Mouse (Mus musculus) cerebellum, adult 18-20 months (tissue): Measurements from ENCODE around the gene Adra2a.

Source experiments
- DNase-seq, 2 experiments: peaks; one replicate each; pipeline ENCODE4 v3.0.0; 2021

Gene Adra2a

DNA sequence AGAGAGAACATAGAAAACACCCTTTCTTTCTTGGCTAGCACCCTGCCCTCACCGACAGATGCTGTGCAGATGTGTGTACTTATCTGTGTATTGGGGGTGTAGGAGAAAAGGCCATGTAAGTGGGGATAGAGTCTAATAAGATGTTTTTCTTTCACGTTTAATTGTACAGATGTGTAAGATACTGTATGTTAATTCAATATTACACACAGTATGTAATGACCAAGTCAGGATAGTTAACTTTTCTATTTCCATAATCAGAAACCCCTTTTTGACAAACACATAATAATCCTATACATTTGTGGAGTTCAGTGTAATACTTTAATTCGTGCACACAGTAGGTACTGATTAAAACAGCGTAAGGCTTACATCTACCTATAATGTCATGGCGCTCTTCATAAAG lies at the start of gene Adra2a:
Gene Adra2a, plus strand, starts transcription at position 301 of the 400 bp plus-strand sequence.
- DNase-seq: no peak

DNA sequence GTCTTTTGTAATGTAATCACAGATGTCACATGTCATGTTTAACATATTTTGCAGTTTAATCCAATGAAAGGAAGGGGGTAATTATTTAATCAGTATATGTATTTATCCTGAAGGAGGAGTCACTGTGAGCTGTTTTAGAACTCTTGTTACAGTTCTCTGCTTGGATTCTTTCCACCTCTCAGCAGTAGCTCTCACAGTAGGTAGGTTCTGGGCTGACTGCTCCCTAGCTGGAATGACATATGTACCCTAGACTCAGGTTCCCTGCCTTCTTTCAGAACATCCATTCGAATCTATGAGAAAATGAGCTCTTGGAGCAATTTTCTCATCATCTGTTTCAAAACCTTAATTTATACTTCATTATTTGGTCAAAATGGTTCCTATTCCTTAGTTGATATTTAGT lies 49.7 kb upstream of the Adra2a start:
- DNase-seq: peak; percentile 19 to 33

DNA sequence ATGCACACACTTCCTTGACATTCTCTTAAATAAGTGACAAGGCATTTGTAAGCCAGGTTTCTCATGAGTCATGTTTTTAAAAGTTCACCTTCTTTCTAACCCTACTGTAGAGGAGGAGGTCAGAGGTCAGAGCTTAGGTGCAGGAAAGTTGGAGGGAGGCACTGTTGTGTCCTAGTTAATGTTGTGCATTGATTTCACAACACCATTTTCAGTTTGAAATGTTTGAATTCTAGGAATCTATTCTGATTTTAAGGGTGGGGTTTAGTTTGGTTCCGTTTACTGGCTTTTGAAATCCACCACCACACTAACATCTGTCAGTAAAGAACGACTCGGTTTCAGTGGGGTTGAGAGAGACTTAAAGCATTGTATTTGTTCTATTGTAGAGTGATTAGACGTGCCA lies 33.0 kb upstream of the Adra2a start:
- no peak for DNase-seq

DNA sequence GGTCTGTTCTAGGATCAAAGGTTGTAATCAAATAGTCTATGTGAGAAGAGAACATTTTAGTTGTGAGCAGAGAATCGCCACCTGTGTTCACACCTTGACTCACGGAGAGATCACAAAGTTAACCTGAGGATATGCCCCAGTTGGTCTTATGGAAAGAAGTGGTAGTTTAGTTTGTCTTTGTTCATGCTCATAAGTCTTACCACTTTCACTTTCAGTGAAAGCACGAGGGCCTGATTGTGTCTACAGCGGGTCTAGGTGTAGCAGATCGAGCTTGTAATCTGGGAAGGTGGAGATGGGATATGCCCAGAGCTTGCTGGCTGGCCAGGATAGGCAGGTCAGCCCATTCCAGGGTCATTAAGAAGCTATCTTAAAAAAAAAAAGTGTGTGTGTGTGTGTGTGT lies 29.0 kb upstream of the Adra2a start:
- no peak for DNase-seq

DNA sequence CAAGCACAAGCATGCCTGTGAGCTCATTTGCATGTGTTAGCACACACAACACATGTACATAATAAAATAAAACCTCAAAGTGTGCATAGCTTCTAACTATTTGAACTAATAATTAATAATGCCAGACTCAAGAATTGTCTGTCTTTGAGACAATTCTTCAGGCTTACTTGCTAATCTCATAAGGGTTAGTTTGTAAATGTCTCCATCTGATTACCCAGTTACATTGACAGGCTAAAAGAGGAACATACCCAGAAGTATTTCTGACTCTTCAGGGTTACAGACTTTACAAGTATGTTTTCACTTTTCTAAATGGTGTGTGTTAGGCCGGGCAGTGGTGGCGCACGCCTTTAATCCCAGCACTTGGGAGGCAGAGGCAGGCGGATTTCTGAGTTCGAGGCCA lies 28.4 kb upstream of the Adra2a start:
- DNase-seq: no peak

DNA sequence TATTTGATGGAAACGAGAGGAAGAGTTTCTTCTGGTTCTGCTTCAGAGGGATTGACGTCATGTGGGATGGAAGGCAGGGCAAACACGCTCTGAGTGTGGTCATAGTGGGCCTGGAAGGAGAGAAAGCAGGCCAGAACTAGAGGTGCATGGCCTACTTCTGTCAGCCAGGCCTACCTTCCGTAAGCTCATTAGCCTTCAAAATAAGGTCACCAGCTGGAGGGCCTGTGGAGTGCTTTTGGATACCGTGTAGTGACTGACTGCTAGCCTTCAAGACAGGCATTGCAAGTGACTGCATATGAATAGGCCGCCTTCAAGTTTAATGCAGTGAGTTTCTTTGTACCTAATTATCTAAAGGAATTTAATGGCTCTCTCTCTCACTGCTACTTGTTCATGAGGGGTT lies 8.9 kb upstream of the Adra2a start:
- DNase-seq: peak in 1 of 2 experiments; percentile 38

DNA sequence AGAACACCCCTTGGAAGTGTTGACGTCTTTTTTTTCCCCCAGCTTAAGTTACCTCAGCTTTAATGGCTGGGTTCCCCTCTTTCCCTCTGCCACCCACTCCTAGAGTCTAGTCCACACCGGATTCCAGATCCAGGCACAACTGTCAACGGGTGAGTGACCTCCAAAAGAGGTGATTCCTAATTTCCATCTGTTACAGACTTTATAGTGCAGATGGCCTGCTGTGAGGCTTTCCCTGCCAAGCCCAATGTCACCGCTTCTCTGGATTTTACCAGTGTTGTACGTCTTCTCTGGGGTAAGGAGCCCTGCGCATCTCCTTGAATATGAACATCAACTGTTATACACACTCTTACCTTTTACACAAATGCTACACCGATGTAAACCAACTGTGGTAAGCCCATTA lies 4.5 kb upstream of the Adra2a start:
- DNase-seq: no peak

DNA sequence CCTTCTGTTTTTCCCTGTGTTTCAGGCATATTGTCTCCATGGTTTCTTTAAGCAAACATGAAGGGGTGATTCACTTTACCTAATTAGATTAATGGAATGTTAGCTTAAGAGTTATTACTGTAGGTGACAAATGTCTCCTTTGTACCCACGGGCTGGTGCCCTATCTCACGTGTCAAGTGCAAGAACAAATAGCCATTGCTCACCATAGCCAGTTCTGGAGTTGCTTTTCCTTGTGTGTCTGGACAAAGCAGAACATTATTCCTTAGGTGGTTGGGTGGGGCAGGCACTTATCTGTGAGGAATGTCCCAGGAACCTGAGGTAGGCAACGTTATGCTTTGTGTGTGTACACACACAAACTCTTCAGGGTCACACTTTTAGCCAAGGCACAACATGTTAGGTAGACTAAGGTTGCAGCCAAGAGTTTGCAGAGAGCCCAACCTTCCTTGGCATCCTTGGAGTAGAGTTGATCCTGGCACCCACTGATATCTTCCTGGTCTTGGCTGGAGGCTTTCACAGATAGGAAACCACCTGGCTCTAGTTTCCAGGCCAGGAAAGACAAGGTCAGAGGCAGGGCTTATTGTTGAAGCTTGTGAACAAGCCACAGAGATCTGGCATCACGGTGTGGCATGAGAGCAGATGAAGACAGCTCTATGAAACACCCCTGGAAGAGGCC lies 3.5 kb upstream of the Adra2a start:
- no peak for DNase-seq

DNA sequence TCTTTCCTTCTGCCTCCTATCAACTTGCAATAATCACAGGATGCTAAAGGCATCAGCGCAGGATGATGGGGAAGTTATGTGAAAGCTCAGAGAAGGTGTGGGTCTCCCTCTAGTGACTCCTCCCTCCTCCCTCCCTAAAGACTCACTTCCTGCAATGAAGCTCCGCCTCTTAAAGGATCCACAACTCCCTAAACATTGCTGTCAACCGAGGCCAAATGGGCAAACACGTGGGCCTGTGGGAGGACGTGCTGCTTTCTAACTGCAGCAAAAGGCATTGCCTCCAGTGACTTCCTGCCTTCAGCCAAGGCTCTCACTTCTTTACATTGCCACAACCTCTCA lies 3.0 kb upstream of the Adra2a start:
- no peak for DNase-seq

DNA sequence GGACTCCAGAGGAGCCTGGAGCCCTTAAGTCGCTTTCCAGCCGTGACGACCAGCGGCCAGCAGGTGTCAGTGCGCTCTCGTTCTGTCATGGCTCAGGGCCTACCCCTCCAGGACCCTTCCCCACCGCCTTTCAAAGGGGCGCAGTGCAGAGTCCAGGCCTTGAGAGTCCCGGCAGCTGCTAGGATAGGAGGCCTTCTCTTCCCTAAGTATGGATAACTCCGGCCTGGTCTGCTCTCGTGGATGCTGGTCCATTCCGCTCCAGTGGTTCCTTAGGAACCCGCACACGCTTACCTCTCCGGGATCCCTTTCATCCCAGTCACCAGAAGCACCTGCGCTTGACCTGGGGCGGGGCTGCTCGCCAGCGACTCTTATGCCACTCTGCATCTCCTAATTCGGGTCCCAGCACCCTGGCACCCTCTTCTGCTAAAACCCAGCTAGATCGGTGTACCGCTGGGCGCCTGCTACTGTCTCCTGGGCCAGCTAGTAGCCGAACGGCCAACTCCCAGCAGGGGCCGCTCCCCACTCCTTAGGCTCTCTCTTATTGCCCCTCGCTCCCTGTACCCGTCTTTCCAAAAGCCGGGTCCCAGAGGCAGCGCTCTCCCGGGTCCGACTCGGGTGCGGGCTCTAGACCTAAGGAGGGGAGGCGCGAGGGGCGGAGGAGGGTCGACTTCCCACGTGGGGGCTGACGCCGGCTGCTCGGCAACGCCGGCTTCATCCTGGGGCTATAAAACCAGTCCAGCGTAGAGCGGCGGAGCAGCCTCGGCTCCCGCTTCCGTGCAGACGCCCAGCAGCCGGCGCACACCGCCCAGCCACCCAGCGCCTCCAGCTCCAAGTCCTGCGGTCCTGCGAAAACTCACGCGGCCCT lies 788 bp downstream of the Adra2a start:
- DNase-seq: peak; percentile 41 to 54

DNA sequence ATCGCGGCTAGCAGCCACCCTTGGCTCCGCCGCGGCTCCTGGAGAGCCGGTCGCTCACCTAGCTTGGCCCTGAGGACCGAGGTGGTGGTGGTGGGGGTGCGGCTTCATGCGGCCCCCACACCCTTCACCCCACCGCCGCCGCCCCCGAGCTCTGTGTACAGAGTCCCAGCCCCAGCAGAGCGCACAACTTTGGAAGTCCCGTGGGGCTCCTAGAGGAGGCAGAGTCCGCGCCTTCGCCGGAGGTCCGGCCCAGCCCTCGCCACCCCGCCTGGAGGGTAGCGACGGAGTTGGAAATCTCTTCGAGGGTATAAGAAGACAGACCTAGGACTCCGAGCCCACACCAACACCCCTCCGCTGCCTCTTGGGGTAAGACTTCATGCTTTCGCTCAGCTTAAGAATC lies 1.5 kb downstream of the Adra2a start:
- no peak for DNase-seq

DNA sequence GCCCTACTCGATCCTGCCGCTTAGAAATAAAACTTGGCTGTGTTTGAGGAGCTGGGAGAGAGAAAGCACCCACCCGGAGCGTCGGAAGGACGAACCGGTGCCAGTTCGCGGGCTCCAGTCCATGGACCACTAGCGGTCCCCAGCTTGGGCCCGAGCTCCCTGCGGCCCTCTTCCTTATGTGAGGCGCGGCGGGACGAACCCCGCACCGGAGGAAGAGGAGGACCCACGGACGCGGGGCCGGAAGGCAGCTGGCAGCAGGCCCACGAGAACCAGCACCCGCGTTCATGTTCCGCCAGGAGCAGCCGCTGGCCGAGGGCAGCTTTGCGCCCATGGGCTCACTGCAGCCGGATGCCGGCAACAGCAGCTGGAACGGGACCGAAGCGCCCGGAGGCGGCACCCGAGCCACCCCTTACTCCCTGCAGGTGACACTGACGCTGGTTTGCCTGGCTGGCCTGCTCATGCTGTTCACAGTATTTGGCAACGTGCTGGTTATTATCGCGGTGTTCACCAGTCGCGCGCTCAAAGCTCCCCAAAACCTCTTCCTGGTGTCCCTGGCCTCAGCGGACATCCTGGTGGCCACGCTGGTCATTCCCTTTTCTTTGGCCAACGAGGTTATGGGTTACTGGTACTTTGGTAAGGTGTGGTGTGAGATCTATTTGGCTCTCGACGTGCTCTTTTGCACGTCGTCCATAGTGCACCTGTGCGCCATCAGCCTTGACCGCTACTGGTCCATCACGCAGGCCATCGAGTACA lies 2.2 kb downstream of the Adra2a start:
- DNase-seq: no peak

DNA sequence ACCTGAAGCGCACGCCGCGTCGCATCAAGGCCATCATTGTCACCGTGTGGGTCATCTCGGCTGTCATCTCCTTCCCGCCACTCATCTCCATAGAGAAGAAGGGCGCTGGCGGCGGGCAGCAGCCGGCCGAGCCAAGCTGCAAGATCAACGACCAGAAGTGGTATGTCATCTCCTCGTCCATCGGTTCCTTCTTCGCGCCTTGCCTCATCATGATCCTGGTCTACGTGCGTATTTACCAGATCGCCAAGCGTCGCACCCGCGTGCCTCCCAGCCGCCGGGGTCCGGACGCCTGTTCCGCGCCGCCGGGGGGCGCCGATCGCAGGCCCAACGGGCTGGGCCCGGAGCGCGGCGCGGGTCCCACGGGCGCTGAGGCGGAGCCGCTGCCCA lies 2.7 kb downstream of the Adra2a start:
- DNase-seq: no peak

DNA sequence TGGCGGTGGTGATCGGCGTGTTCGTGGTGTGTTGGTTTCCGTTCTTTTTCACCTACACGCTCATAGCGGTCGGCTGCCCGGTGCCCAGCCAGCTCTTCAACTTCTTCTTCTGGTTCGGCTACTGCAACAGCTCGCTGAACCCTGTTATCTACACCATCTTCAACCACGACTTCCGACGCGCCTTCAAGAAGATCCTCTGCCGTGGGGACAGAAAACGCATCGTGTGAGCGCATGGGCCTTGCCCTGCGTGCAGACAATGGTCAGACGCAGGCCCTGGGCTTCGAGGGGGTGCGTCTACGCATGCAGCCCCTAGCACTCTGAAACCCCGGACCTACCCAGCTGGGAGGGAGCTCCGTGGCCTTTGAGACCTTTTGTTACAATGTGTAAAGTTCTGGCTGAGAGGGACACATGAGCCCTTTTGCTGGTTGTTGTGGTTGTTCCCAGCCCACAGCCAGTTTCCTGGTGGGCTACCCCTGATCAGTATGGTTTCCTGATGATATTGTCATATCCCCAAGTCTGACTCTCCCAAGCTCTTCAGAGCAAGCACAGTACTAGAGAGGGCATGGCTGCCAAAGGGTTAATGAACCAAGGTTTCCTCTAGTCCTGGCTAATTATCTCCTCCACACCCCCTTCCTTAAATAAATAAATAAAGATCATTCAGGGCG lies 3.6 kb downstream of the Adra2a start:
- DNase-seq: no peak

DNA sequence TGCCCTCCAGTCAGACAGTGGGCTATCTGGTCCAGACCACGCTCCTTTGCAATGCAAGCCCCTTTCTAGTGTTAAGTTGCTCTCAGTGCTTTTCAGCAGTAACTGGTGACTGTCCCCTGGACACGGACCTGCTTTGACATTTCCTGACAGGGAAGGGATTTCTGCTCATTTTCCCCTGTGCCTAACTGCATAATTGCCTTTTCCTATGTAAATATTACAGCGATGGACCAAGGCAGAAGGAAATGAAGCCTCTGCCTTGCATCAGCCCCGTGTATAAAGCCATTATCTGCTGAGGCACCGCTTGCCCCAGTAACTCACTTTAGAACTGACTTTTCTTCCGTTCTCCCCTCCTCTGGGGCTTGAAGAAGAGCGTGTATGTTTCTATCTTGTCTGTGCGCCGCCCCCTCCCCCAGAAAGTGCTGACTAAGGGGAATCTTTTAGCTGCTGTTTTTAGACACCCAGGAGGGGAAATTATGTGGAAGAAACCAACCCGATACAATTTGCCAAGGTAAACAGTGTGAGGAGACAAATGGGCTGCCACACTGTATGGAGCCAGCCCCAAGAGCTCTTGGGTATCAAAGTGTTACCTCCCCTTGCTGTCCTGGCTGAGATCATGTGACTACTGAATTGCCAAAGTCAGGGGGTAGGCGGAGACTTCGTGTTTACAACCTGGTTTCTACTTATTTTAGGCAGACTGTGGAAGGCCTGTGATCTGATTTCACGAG lies 4.4 kb downstream of the Adra2a start:
- DNase-seq: no peak

DNA sequence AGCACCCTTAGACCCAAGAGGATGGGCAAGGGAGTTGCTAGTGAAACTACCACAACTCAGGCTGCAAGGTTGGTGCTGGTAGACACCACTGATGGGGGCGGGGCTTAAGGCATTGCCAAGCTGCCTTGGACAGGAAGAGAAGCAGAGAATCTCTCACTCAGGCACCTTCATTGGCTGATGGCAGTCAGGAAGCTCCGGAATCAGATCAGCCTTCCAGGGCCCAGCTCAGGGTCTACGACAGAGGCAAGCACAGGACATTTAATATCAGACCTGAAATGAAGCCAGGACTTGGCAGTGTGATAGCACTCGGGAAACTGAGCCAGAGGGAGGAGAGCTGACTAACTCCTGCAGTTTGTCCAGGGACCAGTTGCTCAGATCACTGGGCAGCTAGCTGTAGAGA lies 7.7 kb downstream of the Adra2a start:
- DNase-seq: no peak

DNA sequence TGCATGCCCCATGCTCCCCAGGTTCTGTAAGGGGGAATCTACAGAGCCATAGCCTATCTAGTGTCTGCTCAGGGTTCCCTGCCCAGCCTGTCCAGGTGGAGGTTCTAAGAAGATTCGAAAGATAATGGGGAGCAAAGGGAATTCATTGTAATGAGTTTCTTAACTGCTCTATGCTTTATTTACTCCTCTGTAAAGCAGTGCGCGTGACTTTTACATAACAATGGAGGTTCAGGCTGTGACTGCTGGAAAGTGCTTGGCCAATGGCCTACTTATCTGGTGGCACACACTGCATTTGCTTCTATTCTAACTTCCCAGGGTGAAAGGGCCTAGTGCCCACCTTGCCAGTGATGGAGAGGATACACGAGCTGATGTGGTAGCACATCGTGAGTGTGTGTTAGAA lies 11.9 kb downstream of the Adra2a start:
- no peak for DNase-seq

DNA sequence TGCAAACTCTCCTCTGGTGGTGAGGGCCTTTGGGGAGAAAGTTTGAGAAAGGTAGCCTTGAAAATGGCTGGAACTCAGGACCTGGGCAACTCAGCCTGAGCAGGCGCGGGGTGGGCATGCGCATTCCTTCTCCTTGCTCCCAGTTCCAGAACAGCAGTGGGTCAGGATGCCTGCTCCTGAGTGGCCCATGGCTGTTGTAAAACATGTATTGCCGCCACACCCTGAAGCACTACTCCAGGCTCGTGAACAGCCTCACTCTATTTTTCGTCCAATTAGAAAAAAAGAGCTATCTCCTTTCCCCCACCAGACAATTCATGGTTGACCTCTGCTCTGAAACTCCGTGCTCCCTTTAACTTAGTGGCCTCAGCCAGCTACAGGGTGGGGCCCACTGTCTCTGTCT lies 24.5 kb downstream of the Adra2a start:
- DNase-seq: no peak

DNA sequence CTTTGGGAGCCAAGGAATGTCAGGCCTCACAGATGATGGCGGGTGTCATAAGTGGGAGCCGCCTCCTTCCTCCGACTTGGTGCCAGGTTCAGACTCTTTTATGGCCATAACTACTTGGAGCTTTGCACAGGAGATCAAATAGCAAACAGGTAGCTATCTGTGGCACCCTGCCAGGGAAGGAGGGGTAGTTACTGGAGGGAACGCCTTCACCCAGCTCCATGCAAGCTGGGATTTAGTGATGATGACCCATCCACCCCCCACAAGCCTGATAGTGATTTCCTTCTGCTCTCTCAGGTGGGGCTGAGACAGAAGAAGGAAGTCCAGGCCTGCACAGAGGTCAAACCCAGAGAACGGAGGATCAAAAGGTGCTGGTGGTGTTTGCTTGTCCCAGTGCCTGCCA lies 26.6 kb downstream of the Adra2a start:
- no peak for DNase-seq

DNA sequence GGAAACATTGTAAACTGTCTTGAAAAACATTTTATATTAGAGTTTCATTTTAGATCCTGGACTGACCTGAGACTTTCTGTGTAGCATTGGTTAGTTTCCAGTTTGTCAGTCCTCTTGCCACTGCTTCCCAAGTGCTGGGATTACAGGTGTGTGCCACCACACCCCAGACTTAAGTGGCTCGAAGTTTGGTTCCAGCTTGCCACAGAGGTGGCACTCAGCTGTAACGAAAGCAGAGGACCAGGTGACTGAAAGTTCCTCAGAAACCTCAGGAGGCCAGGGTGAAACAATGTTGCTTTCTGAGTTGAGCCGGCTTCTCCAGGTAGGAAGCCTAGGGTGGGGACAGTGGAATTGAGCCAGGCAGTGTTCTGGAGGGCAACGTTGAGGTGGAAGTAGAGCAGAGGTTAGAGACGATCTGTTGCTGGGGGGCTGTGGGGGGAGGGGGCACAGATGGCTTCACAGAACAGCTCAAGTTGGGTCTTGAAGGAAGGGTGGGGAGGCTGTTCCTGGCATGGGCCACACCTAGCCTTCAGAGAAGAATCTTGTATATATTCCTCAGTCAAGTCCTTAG lies 28.4 kb downstream of the Adra2a start:
- DNase-seq: no peak

DNA sequence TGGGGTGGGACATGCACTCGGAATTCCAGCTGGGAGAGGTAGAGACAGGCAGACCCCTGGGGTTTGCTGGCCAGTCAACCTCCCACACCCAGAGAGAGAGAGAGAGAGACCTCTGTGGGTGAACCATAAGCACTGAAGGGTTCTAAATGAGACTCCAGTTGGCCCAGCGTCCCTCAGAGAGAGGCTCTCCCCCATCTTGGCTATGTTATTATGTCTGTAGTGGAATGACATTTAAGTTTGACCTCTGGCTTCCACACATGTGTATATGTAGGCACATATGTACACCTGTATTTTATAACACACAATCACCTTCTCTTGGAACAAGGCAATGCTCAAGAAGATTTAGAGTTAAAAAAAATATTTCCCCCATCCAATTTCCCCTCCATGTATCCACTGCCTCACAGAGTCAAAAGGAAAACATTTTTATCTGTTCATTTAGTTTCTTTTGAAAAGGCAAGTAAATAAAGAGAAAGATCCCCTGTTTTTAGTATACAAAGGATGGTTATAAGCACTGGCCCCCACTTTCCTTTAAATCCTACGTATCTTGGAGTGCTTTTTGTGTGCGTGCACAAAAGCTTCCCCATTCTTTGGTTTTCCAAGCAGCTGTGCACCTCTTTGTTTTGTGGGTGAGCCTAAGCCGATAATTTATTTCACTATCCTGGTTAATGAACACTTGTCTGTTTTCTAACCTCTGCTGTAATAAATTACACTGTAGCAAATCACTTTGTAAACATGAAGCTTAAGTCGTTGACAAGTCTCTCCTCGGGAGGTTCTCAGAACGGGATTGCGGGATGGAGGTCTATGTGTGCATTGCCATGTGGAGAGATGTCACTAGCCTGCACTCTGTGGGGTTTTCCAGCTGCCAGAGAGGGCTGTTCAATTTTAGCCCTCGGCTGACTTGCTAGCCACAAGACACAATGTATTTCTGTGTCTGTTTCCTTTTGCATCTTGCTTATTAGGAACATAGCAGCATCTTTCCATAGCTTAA lies 32.7 kb downstream of the Adra2a start:
- DNase-seq: no peak
